Mouse (Mus musculus): ENCODE measurements around the gene Ear10. TPM values are rescaled to one million over a fixed set of nuclear protein-coding genes. Genes with fewer than 3 reads are reported as not detected.

Gene Ear10
- polyA plus RNA-seq (2014; fragmentation: Illumina TruSeq; extraction: RNeasy Lipid Tissue Mini Kit (QIAGEN cat#74804); ENCODE audit: low replicate concordance), result not detected

DNA sequence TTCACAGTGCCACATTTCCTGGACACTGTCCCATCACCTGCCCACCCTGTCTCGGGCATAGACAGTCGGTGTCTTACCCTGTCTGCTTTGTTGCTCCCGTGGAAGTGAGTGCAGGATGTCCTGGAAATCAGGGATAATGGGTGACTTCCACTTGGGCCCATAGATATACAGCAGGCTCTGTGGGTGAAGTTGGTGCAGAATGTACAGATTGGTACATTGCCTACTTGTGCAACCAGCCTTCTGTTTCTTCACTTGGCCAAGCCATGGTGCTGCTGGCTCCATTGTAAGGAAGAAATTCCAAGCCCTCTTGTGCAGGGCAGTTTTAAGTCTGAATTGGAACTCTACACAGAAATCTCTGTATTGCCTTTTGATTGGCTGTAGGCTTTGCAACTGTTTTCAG, at the start of gene Ear10:
Gene Ear10, minus strand, starts transcription at position 101 of the 400 bp plus-strand sequence.

DNA sequence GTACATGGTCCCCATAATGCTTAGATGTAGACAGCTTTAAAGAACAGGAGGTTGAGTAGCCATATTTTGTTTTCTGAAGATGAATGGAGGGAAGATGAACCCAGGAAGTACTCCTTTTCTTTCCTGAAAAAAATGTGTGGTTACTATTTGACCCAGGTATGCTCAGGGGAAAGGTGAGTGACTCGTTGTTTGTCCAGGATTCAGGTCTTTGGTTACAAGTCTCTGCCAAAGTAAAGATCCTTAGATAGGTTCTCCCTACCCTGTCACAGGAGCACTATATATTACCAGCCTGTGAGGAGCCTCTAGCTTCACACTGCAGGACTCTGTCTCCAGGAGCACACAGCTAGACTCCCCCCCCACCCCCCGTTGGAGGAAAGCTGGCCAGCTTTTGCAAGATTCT, 33.4 kb upstream of the Ear10 start, which contains the start of gene Ang5:
Gene Ang5, plus strand, starts transcription at position 301 of the 400 bp plus-strand sequence.

DNA sequence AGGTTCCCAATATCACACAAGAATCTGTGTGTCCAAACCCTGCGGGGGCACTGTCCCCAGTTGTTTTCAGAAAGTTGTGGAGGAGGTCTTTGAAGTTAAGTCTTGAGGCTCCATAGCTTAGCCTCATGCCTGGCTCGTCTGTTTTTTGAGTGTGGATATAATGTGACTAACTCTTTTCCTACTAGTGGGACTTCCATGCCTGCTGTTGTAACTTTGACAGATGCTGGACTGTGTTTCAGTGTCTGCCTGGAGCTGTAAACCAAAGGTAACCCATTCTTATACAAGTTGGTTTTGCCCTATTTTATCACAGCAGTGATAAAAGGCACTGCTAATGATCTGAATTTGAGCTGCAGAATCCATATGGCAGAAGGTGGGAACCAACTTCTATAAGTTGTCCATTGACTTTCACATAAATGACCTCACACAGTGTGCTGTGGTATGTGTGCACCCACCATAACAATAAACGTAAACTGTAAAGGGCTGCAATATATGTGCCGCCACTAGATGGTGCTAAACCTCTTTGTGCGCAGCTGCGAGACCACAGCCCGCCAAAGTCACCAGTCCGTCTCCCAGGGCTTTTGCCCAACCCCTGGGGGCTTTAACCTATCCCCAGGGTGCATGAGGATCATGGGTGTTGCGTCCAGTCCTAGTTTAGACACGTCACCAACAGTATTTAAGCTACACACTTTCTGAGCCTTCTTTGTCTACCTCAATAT, 1.5 kb upstream of the Ear10 start, which contains the start of gene Gm8113:
Gene Gm8113, plus strand, starts transcription at position 703 of the 716 bp plus-strand sequence.

DNA sequence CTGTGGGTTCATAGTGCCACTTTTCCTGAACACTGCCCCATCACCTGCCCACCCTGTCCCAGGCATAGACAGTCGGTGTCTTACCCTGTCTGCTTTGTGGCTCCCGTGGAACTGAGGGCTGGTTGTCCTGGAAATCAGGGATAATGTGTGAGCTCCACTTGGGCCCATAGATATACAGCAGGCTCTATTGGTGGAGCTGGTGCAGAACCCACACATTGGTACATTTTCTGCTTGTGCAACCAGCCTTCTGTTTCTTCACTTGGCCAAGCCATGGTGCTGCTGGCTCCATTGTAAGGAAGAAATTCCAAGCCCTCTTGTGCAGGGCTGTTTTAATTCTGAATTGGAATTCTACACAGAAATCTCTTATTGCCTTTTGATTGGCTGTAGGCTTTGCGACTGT, 47.9 kb downstream of the Ear10 start, which contains the start of gene Ear1:
Gene Ear1, minus strand, starts transcription at position 101 of the 400 bp plus-strand sequence.

Other genes with a start within 250 kb of the Ear10 start
- not detected for gene Gm8165, start 246.4 kb downstream of the Ear10 start, polyA plus RNA-seq (2014; fragmentation: Illumina TruSeq; extraction: RNeasy Lipid Tissue Mini Kit (QIAGEN cat#74804); ENCODE audit: low replicate concordance)
- 4.5 TPM for gene Gm7324, start 225.7 kb downstream of the Ear10 start, polyA plus RNA-seq (2014; fragmentation: Illumina TruSeq; extraction: RNeasy Lipid Tissue Mini Kit (QIAGEN cat#74804); ENCODE audit: low replicate concordance)
- gene Gm16506, start 196.1 kb downstream of the Ear10 start, polyA plus RNA-seq (2014; fragmentation: Illumina TruSeq; extraction: RNeasy Lipid Tissue Mini Kit (QIAGEN cat#74804); ENCODE audit: low replicate concordance), result not detected
- not detected for gene Gm6526, start 175.7 kb downstream of the Ear10 start, polyA plus RNA-seq (2014; fragmentation: Illumina TruSeq; extraction: RNeasy Lipid Tissue Mini Kit (QIAGEN cat#74804); ENCODE audit: low replicate concordance)
- gene Gm8180, start 138.8 kb downstream of the Ear10 start, polyA plus RNA-seq (2014; fragmentation: Illumina TruSeq; extraction: RNeasy Lipid Tissue Mini Kit (QIAGEN cat#74804); ENCODE audit: low replicate concordance), result not detected
- gene Ear1, start 48.0 kb downstream of the Ear10 start, polyA plus RNA-seq (2014; fragmentation: Illumina TruSeq; extraction: RNeasy Lipid Tissue Mini Kit (QIAGEN cat#74804); ENCODE audit: low replicate concordance), result not detected
- 1.8 TPM for gene Gm8113, start 1.8 kb upstream of the Ear10 start, polyA plus RNA-seq (2014; fragmentation: Illumina TruSeq; extraction: RNeasy Lipid Tissue Mini Kit (QIAGEN cat#74804); ENCODE audit: low replicate concordance)
- gene Ang5, start 33.5 kb upstream of the Ear10 start, polyA plus RNA-seq (2014; fragmentation: Illumina TruSeq; extraction: RNeasy Lipid Tissue Mini Kit (QIAGEN cat#74804); ENCODE audit: low replicate concordance), result not detected
- gene Ang6, start 78.7 kb upstream of the Ear10 start, polyA plus RNA-seq (2014; fragmentation: Illumina TruSeq; extraction: RNeasy Lipid Tissue Mini Kit (QIAGEN cat#74804); ENCODE audit: low replicate concordance), result not detected
- gene Ear2, start 179.1 kb upstream of the Ear10 start, polyA plus RNA-seq (2014; fragmentation: Illumina TruSeq; extraction: RNeasy Lipid Tissue Mini Kit (QIAGEN cat#74804); ENCODE audit: low replicate concordance), result 10.1 TPM
- gene Gm3327, start 200.3 kb upstream of the Ear10 start, polyA plus RNA-seq (2014; fragmentation: Illumina TruSeq; extraction: RNeasy Lipid Tissue Mini Kit (QIAGEN cat#74804); ENCODE audit: low replicate concordance), result not detected